Mouse (Mus musculus) inflammation-experienced regulatory T-cells, adult 6 months (primary cell): ENCODE results near the gene Gkn2. TPM values are rescaled to one million over a fixed set of nuclear protein-coding genes. Genes with fewer than 3 reads are reported as not detected.

ENCODE experiments used
- ATAC-seq: one replicate; pipeline ENCODE4 v1.8.0; 2017
- polyA plus RNA-seq, 3 experiments: library from polyadenylated mRNA; unstranded; fragments of 100-300 nt; shearing (Covaris generic); gene quantifications; one replicate each; pipeline ENCODE4 v1.2.1; 2017

Gene Gkn2
- not detected for polyA plus RNA-seq

- ATAC-seq, result no peak
Observed at GRCm38 (mm10) chr6:87373057-87373456, at the start of gene Gkn2. Gkn2 (plus strand) TSS chr6:87373357.

DNA sequence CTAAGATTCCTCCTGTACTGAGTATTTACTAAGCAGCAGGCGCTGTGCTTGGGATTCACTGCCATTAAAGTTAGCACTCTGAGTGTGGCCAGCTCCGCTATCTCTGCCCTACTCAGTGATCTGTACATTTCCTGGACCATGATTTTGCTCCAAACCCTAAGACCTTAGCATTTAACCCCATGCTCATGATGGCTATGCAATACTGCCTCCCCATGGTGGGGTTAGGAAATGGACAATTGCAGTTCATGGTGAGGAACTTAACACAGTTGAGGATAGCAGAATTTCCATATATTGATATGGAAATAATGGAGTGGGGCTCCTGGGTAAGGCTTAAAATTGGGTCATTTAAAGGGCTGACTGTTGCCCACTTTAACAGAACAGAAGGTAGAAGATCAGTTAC lies 49.8 kb upstream of the Gkn2 start:
- ATAC-seq, result no peak

- ATAC-seq, result no peak
Observed at GRCm38 (mm10) chr6:87326932-87327331, 46.2 kb upstream of the Gkn2 start.

DNA sequence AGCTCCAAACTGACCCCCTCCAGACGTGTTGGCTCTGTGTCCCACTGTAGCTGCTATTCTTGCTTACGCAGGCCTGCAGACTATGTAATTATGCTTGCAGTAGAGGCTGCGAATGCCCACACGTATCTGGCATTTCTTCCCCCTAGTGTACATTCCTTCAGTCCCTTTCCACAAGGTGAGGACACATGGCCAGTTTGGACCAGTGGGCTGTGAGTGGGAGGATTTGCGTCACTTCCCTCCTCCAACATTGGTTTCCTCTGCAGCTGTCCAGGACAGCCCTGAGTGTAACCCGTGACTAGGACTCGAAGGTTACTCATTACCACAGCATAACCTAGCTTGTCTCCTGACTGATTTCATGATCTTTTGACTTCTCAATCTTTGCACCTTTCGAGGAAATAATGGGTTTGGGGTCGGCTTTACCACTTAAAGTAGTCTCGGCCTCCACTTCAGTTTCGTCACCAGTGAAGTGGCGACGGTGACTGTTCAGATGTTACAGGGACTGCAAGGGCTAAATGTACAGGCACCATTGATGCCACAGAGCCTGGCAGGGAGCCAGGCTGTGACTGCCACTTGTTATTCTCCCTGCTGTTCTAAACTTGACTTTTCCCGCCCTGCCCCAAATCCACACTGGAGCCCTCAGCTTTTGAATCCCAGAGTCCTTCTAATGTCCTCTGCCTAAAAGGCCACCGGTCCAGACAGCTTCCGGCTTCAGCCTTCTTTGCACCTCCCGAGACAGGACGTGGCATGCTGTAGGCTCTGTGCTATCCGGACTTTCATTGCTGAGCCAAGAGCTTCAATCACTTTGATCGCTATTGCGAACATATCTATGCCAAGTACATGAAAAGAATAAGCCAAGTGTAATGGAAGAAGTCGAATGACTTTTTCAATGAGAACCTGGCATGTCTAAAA lies 44.6 kb upstream of the Gkn2 start:
- no peak for ATAC-seq

DNA sequence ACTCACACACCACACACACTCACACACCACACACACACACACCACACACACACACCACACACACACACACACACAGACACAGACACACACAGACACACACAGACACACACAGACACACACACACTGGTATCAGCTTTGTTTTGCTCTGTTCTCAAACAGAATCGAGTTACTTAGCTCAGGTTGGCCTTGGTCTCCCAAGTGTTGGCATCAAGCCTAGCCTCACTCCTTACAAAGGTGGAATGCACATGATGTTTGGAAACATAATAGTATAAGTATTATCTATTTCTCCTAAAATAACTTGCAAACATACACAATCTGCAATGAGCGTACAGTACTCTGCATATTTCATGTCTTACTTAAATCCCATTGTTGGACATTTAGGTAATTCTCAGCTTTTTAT lies 40.8 kb upstream of the Gkn2 start:
- ATAC-seq, result no peak

DNA sequence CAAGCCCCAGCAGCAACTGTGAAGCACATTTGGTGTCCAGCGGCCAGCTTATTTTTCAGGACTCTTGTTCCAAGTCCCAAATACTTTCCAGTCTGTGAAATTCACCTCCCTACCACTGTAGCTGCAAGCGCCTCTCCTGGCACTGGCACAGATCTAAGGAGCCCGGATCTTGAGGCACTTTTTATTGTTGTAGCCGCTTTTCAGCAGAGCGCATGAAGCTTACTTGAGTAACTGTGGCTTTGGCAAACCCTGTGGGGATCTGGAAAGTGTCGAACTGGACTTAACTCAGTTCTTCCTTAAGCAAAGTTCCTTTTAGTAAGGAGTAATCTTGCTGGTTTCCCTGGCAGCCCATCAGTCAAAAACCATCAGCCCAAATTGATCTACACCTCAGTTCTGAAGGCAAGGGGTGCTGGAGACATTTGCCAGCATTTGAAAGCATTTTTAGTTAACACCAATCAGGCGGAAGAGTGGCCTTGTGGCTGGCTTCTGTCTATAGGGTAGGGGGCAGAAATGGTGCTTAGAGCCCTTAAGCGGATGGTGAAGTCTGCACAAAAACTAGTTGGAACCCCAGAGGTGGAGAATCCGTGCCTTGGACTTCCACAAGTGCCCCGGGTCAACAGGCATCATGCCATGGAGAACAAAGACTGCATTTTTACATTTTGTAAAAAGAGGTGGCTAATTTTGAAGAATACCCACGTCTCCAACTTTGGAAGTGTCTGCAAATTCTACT lies 38.6 kb upstream of the Gkn2 start:
- no peak for ATAC-seq

- no peak for ATAC-seq
Observed at GRCm38 (mm10) chr6:87335091-87335934, 37.8 kb upstream of the Gkn2 start, which contains the start of gene Antxr1. Antxr1 (minus strand) TSS chr6:87335821.

DNA sequence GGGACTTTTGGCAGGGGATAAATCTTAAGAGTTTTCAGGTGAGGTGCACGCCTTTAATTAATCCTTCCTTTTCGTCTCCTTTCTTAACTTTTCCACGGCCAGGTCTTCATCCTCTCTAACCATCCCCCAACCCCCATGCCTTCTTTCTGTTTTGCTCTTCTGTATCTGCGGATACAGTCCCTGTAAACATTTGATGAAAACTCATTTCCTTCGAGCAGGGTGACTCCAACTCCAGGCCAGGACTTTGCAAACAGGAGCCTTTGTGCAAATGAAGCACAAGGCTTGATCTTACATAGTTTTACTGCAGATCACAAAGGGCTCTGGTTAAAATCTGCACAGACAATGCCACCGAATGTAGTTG lies 37.2 kb upstream of the Gkn2 start:
- no peak for ATAC-seq

DNA sequence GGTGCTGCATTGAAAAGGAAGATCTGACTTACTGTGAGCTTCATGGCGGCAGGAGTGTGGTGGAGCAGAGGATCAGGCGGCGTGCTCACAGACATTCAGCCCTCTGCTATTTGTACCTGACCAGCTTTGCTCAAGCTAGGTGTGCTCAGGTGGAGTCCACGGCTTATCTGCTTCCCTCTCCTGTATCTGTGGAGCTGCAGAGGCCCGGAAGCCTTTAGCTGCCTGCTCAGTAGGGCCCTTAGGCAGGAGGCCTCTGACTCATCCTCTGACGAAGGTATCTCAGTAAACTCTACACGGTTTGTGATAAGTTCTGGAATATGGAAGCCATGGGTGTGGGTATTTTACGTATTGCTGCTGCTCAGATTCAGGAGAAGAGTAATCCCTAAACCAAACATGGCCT lies 22.3 kb upstream of the Gkn2 start, which contains the start of gene Gkn1:
TSS of gene Gkn1 (minus strand) at position 114 of the 400 bp plus-strand sequence.
- no peak for ATAC-seq

DNA sequence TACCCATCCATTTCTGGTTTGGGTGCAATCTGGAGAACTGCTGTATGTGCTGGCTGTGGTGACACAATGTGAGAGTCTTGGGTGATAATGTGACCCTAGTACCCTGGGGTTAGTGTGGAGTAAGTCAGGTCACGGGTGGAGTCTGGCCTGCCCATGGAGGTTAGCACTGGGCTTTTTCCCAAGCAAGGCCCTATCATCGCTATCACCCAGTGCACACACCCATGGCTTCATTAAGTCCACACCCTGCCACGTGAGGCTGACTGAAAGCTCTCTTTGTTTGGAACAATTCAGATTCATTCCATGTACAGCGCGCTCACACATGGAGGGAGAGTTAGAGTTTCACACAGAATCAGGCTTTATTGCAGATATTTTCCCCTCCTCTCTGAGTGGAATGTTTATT lies 18.7 kb upstream of the Gkn2 start:
- no peak for ATAC-seq

DNA sequence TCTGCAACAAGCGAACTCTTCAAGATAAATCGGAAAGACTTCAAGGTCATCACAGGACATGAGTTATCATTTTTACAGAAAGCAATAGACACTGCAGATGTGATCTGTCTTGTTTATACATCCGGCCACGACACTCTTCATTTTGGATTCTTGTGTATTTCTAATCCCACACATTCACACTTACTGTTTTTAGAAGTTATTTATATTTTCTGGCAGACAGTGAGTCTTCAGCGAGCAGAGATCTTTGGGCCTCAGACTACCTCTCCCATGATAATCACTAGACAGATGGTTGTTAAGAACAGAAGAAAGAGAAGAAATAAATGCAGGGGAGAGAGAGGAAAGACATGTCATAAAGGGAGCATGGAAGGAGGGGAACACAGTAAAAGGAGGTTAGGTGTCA lies 3.9 kb upstream of the Gkn2 start:
- no peak for ATAC-seq

- peak; percentile 64 for ATAC-seq
Observed at GRCm38 (mm10) chr6:87383926-87384691, 11.0 kb downstream of the Gkn2 start.

DNA sequence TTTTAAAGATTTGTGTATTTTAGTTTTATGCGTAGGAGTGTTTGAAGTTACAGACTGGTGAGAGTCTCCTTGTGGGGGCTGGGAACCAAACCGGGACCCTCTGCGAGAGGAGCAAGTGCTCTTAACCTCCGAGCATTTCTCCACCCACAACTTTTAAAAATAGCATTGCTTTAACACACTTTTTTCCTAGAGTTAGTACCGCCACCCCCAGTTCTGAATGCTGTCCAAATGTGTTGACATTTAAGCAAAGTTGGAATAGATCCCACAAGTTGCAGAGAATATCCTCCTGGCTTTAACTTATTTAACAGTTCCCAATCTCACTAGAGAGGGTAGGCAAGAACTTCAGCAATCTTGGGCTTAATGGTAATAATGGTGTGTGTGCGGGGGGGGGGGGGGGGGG lies 11.6 kb downstream of the Gkn2 start:
- ATAC-seq, result no peak

DNA sequence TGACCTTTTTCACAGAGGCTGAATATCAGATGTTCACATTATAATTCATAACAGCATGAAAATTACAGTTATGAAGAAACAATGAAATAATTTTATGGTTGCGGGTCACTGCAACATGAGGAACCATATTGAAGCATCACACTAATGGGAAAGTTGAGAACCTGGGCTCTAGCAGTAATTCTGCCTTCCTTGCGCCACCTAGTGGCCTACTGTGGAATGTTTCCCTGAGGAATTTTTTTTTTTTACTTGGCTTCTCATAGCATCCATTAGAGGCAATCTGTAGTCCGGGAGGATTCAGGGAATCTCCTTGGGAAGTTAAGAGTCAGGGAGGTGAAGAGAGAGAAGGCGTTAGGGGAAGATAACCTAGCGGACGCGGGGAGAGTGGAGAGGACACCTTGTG lies 13.0 kb downstream of the Gkn2 start:
- no peak for ATAC-seq

GRCm38 (mm10) chr6:87386681-87387080 lies 13.5 kb downstream of the Gkn2 start:
- no peak for ATAC-seq

GRCm38 (mm10) chr6:87388877-87389276 lies 15.7 kb downstream of the Gkn2 start, which contains the start of gene Gkn3:
Gkn3 (minus strand) TSS chr6:87388935.
- ATAC-seq, result no peak

- ATAC-seq, result no peak
Observed at GRCm38 (mm10) chr6:87389455-87389989, 16.4 kb downstream of the Gkn2 start.

GRCm38 (mm10) chr6:87393466-87394205 lies 20.5 kb downstream of the Gkn2 start:
- ATAC-seq, result no peak

DNA sequence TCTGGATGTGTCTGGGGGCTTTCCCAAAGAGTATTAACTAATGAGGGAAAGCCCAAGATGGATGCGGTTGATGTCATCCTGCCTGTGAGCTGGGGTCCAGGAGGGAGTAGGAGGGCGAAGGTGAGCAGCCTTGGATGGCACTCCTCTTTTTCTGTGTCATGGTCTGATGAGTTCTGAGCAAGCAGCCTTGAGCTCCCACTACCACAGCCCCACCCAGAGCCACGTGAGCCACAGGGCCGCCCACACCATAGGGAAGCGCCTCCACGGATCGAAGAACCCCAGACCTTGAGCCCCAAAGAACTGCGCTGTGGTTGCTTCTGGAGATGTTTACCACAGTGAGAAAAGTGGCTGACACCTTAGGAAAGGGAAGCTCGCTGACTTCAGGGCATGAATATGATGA lies 21.6 kb downstream of the Gkn2 start:
- ATAC-seq, result no peak

DNA sequence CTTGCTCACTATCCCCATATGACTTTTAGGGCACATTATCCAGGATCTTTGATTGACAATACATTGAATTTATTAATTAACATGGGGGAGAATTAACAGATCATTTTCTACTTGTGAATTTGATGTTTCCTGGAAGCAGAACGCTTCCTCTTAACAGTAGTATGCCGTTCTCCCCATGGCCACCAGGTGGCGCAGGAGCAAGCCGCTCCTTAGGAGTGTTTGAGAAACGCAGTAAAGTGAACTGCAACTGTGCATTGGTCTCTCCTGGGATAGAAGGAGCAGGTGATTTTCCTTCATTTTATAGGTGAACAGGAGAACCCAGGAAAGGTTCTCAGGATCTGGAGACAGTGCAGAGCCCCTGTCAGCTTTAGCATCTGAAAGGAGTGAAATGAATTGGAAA lies 26.0 kb downstream of the Gkn2 start:
- ATAC-seq, result peak; percentile 87
